Mouse (Mus musculus) erythroblast, embryonic 14.5 days (primary cell): ENCODE results near the gene Gpr157.

ENCODE experiments used
- GATA1 ChIP-seq: IDR thresholded peaks from 2 replicates; pipeline ENCODE4 v1.6.1; 2012; ENCODE audit warnings: low read length, inconsistent platforms, mixed read lengths
- TAL1 ChIP-seq: IDR thresholded peaks from 3 replicates; pipeline ENCODE4 v1.6.1; 2012; ENCODE audit warnings: low read length, inconsistent platforms, mixed read lengths

DNA sequence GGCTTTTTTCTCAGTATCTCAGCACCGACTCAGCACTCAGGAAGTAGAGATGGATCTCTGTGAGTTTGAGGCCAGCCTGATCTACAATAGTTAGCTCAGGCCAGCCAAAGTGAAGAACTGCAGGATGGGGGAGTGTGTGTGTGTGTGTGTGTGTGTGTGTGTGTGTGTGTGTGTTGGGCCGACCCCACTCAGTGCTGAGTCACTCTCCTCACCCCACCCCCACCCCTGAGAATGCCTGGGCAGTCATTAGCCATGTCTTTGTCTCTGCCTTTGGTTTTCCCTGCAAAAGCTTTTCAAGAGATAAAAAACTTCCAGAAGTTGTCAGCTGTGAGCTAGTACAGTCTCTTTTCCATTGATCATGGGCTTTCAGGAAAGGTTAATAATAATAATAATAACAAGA lies 43.5 kb downstream of the Gpr157 start:
- no peak for TF ChIP-seq TAL1
- no peak for TF ChIP-seq GATA1
